Mouse (Mus musculus): ENCODE results near the gene Mymx. TPM values are rescaled to one million over a fixed set of nuclear protein-coding genes. Genes with fewer than 3 reads are reported as not detected.

Mymx gene
- polyA plus RNA-seq, 1 experiment from 2014 or later, result not detected

- Histone ChIP-seq H3K9ac (no peak overlapping the region), H3K4me1 (peaks cover 39% of the 10 kb centered on the region), H3K36me3 (no peaks in the 10 kb centered on the region), H3K27ac (no peak overlapping the region), H3K27me3 (replicated peaks) (peaks cover 79% of the 10 kb centered on the region), H3K4me2 (no peak overlapping the region), H3K9me3 (replicated peaks) (no peaks in the 10 kb centered on the region), H3K4me3 (no peak overlapping the region)
- WGBS (ENCODE audit: insufficient replicate concordance), result 3% methylated on average over 8 of the region's 8 CpGs
- peak; percentile 46 for ATAC-seq
Measured at GRCm38 (mm10) chr17:45551816-45552451, 50.0 kb downstream of the Mymx start.

- 53% methylated on average over 7 of the region's 7 CpGs for WGBS (ENCODE audit: insufficient replicate concordance)
- Histone ChIP-seq H3K4me3 (no peak overlapping the region), H3K36me3 (no peaks in the 10 kb centered on the region), H3K9me3 (replicated peaks) (no peaks in the 10 kb centered on the region), H3K4me2 (no peak overlapping the region), H3K27me3 (replicated peaks) (peaks cover 79% of the 10 kb centered on the region), H3K4me1 (peaks cover 36% of the 10 kb centered on the region), H3K27ac (no peak overlapping the region), H3K9ac (no peak overlapping the region)
- no peak for ATAC-seq
Measured at GRCm38 (mm10) chr17:45551249-45551796, 50.6 kb downstream of the Mymx start.

Other genes with a start within 250 kb of the Mymx start
- 39.3 and 40.2 TPM in 2 replicates for gene Cdc5l, start 168.4 kb downstream of the Mymx start, polyA plus RNA-seq (2016; fragmentation: Nextera tagmentation; extraction: Ambion mirVana)
- 0.24 and 0.26 TPM in 2 replicates for gene Spats1, start 126.7 kb downstream of the Mymx start, polyA plus RNA-seq (2016; fragmentation: Nextera tagmentation; extraction: Ambion mirVana)
- gene Aars2, start 95.3 kb downstream of the Mymx start, polyA plus RNA-seq (2016; fragmentation: Nextera tagmentation; extraction: Ambion mirVana), result 13.6 and 13.9 TPM in 2 replicates
- 0.08 and 0.14 TPM in 2 replicates for gene Tcte1, start 78.7 kb downstream of the Mymx start, polyA plus RNA-seq (2016; fragmentation: Nextera tagmentation; extraction: Ambion mirVana)
- gene Tmem151b, start 52.4 kb downstream of the Mymx start, polyA plus RNA-seq (2016; fragmentation: Nextera tagmentation; extraction: Ambion mirVana), result 0.30 and 0.31 TPM in 2 replicates
- gene Nfkbie, start 46.4 kb downstream of the Mymx start, polyA plus RNA-seq (2016; fragmentation: Nextera tagmentation; extraction: Ambion mirVana), result 2.0 TPM in 2 replicates
- gene Slc35b2, start 38.2 kb downstream of the Mymx start, polyA plus RNA-seq (2016; fragmentation: Nextera tagmentation; extraction: Ambion mirVana), result 69.1 and 72.5 TPM in 2 replicates
- 1,007 and 1,098 TPM in 2 replicates for gene Hsp90ab1, start 28.8 kb downstream of the Mymx start, polyA plus RNA-seq (2016; fragmentation: Nextera tagmentation; extraction: Ambion mirVana)
- 260 and 267 TPM in 2 replicates for gene Slc29a1, start 2.5 kb downstream of the Mymx start, polyA plus RNA-seq (2016; fragmentation: Nextera tagmentation; extraction: Ambion mirVana)
- 0.38 and 0.39 TPM in 2 replicates for gene Capn11, start 57.2 kb upstream of the Mymx start, polyA plus RNA-seq (2016; fragmentation: Nextera tagmentation; extraction: Ambion mirVana)
- gene Mrpl14, start 84.2 kb upstream of the Mymx start, polyA plus RNA-seq (2016; fragmentation: Nextera tagmentation; extraction: Ambion mirVana), result 148 and 151 TPM in 2 replicates
- gene Tmem63b, start 84.8 kb upstream of the Mymx start, polyA plus RNA-seq (2016; fragmentation: Nextera tagmentation; extraction: Ambion mirVana), result 12.9 and 13.7 TPM in 2 replicates
- gene 1600014C23Rik, start 131.7 kb upstream of the Mymx start, polyA plus RNA-seq (2016; fragmentation: Nextera tagmentation; extraction: Ambion mirVana), result not detected in 2 replicates

Data from liver, embryonic 12.5 days (tissue).